8 mouse cellular contexts compared by ENCODE assay signal in genomic region chr7:4124315-4124759, GRCm38 (mm10). TPM values are rescaled to one million over a fixed set of nuclear protein-coding genes. Genes with fewer than 3 reads are reported as not detected.
DNase-seq lines count a peak whose midpoint lies in the region; ATAC-seq and TF ChIP-seq lines count a peak whose summit lies in the region.

No protein-coding gene starts in this region.

- peak; percentile 59 for DNase-seq in kidney, postnatal 0 days (ENCODE audit: low spot score)
- no peak for DNase-seq in kidney, postnatal 10 days
- peak; percentile 74 for DNase-seq in cerebellum, adult 11-12 months
- DNase-seq in layer of hippocampus, adult 18-20 months (ENCODE audit: low spot score in 2 of 2) = peak; percentile 88 to 92
- DNase-seq in lung, postnatal 10 days = peak; percentile 56
- peak; percentile 87 to 91 for DNase-seq in right cerebral cortex, adult 2 months (ENCODE audit: low spot score in 2 of 2)
- no peak for DNase-seq in kidney, adult 8-10 months

- H3K9ac ChIP-seq in kidney, postnatal 0 days (ENCODE audit: low read depth, low read length) = no peak overlapping the region
- H3K9ac ChIP-seq in forebrain, embryonic 16.5 days (replicated peaks; ENCODE audit: low read depth, low read length) = peak overlapping the region; percentile 23

- peak; percentile 52 for TF ChIP-seq CTCF in kidney, postnatal 0 days (IDR thresholded peaks at IDR 0.05; ENCODE audit: low read depth)

- H3K27ac ChIP-seq in kidney, postnatal 0 days = no peak overlapping the region
- H3K27ac ChIP-seq in forebrain, embryonic 16.5 days (ENCODE audit: low read length) = peak overlapping the region; percentile 86

- H3K4me2 ChIP-seq in kidney, postnatal 0 days (ENCODE audit: low read length) = no peak overlapping the region
- peak overlapping the region; percentile 53 for H3K4me2 ChIP-seq in forebrain, embryonic 16.5 days (ENCODE audit: low read length)

- WGBS in kidney, postnatal 0 days = 3% methylated on average over 10 of the region's 10 CpGs
- 0% methylated on average over 10 of the region's 10 CpGs for WGBS in forebrain, embryonic 16.5 days

- no peaks in the 10 kb centered on the region for H3K36me3 ChIP-seq in kidney, postnatal 0 days (ENCODE audit: insufficient read depth, low read length)
- H3K36me3 ChIP-seq in forebrain, embryonic 16.5 days (ENCODE audit: control insufficient read depth, insufficient read depth) = no peaks in the 10 kb centered on the region

- H3K4me3 ChIP-seq in kidney, postnatal 0 days (replicated peaks; ENCODE audit: low read depth, low read length) = no peak overlapping the region
- H3K4me3 ChIP-seq in forebrain, embryonic 16.5 days (replicated peaks; ENCODE audit: low read length) = peak overlapping the region; percentile 30

- H3K9me3 ChIP-seq in kidney, postnatal 0 days (replicated peaks; ENCODE audit: low read length) = no peaks in the 10 kb centered on the region
- no peaks in the 10 kb centered on the region for H3K9me3 ChIP-seq in forebrain, embryonic 16.5 days (ENCODE audit: control insufficient read depth, low read length)

- no peaks in the 10 kb centered on the region; the same call in 1 of the 2 replicates for H3K4me1 ChIP-seq in kidney, postnatal 0 days (replicated peaks; ENCODE audit: insufficient read depth, low read length)
- H3K4me1 ChIP-seq in forebrain, embryonic 16.5 days (replicated peaks; ENCODE audit: control insufficient read depth, insufficient read depth, low read length) = peaks cover 58% of the 10 kb centered on the region

- ATAC-seq in kidney, postnatal 0 days (replicated peaks; ENCODE audit: low FRiP score, low read depth) = no peak; the same call in 1 of the 2 replicates
- ATAC-seq in forebrain, embryonic 16.5 days = peak; percentile 87

- H3K27me3 ChIP-seq in kidney, postnatal 0 days (ENCODE audit: insufficient read depth, low read length) = peaks cover 7% of the 10 kb centered on the region
- H3K27me3 ChIP-seq in forebrain, embryonic 16.5 days (replicated peaks; ENCODE audit: control insufficient read depth, insufficient read depth, low read length) = no peaks in the 10 kb centered on the region

RNA-seq across cellular contexts. Expression of gene Ttyh1, which starts 5.1 kb away (rescaled TPM):
- 1.5 and 1.9 TPM in 2 replicates for polyA plus RNA-seq in kidney, postnatal 0 days (2015; fragmentation: Nextera tagmentation; extraction: Ambion mirVana)
- 97.4 and 115 TPM in 2 replicates for polyA plus RNA-seq in forebrain, embryonic 16.5 days (2015; fragmentation: Nextera tagmentation; extraction: Ambion mirVana)
- 100 to 1,000 TPM; 572 to 597 TPM for total RNA-seq in layer of hippocampus, adult 18-20 months (2021)

RNA-seq across cellular contexts. Expression of gene Leng8, which starts 12.5 kb away (rescaled TPM):
- 30.4 and 30.8 TPM in 2 replicates for polyA plus RNA-seq in kidney, postnatal 0 days (2015; fragmentation: Nextera tagmentation; extraction: Ambion mirVana)
- 68.6 and 95.7 TPM in 2 replicates for polyA plus RNA-seq in forebrain, embryonic 16.5 days (2015; fragmentation: Nextera tagmentation; extraction: Ambion mirVana)
- total RNA-seq in layer of hippocampus, adult 18-20 months (2021) = 100 to 1,000 TPM; 139 to 159 TPM

RNA-seq across cellular contexts. Expression of gene Leng9, which starts 25.8 kb away (rescaled TPM):
- polyA plus RNA-seq in kidney, postnatal 0 days (2015; fragmentation: Nextera tagmentation; extraction: Ambion mirVana) = 4.1 and 4.4 TPM in 2 replicates
- polyA plus RNA-seq in forebrain, embryonic 16.5 days (2015; fragmentation: Nextera tagmentation; extraction: Ambion mirVana) = 5.4 and 6.4 TPM in 2 replicates
- 1 to 10 TPM; 5.1 to 5.9 TPM for total RNA-seq in layer of hippocampus, adult 18-20 months (2021)

RNA-seq across cellular contexts. Expression of gene Cdc42ep5, which starts 40.3 kb away (rescaled TPM):
- polyA plus RNA-seq in kidney, postnatal 0 days (2015; fragmentation: Nextera tagmentation; extraction: Ambion mirVana) = 48.1 and 52.4 TPM in 2 replicates
- polyA plus RNA-seq in forebrain, embryonic 16.5 days (2015; fragmentation: Nextera tagmentation; extraction: Ambion mirVana) = 3.4 and 3.8 TPM in 2 replicates
- total RNA-seq in layer of hippocampus, adult 18-20 months (2021) = 1 to 10 TPM; 1.3 to 1.9 TPM

Comparison
In these comparisons a context has a peak if more than half of its experiments do, and no peak if none do; other contexts are left out.
1. DNase-seq: peak in kidney, postnatal 0 days (single experiment), cerebellum, adult 11-12 months (single experiment), layer of hippocampus, adult 18-20 months (2 of 2), lung, postnatal 10 days (single experiment) and right cerebral cortex, adult 2 months (2 of 2); none in kidney, postnatal 10 days (single experiment) and kidney, adult 8-10 months (0 of 2).
2. RNA of gene Ttyh1, which starts 5.1 kb away (polyA plus RNA-seq): 97.4 to 115 TPM in forebrain, embryonic 16.5 days; 1.5 to 1.9 TPM in kidney, postnatal 0 days; every median in the first group is over 10 times any median in the second.